Mouse (Mus musculus) small intestine, adult 2 months (tissue): Measurements from ENCODE around the gene Naa25. TPM values are rescaled to one million over a fixed set of nuclear protein-coding genes. Genes with fewer than 3 reads are reported as not detected.

Experiments
- H3K27ac ChIP-seq: fragments of 200-500 bp; 2 replicates; pipeline ENCODE4 v1.5.1; 2012; ENCODE audit warnings: low read depth, low read length, control low read depth, inconsistent platforms; ENCODE audit not compliant: insufficient read depth
- H3K27me3 ChIP-seq: fragments of 200-500 bp; 2 replicates; pipeline ENCODE4 v1.6.1; 2012; ENCODE audit warnings: mild to moderate bottlenecking, moderate library complexity, low read length, inconsistent platforms; ENCODE audit not compliant: control insufficient read depth, insufficient read depth
- H3K36me3 ChIP-seq: fragments of 200-500 bp; 2 replicates; pipeline ENCODE4 v1.6.1; 2012; ENCODE audit warnings: mild to moderate bottlenecking, low read length, control low read depth, inconsistent platforms; ENCODE audit not compliant: control insufficient read depth, insufficient read depth
- H3K4me1 ChIP-seq: fragments of 200-500 bp; 2 replicates; pipeline ENCODE4 v1.6.1; 2012; ENCODE audit warnings: low read length, inconsistent platforms, mixed read lengths; ENCODE audit not compliant: control insufficient read depth, insufficient read depth, insufficient read length
- H3K4me3 ChIP-seq: fragments of 200-500 bp; 2 replicates; pipeline ENCODE4 v1.5.1; 2012; ENCODE audit warnings: low read depth, mild to moderate bottlenecking, control low read depth, inconsistent platforms, low read length, moderate library complexity
- CTCF ChIP-seq: fragments of 200-500 bp; IDR thresholded peaks from 2 replicates; pipeline ENCODE4 v1.5.1; 2012; ENCODE audit warnings: low read depth, mild to moderate bottlenecking, control low read depth, inconsistent platforms, low read length, moderate library complexity, mixed read lengths; ENCODE audit not compliant: insufficient replicate concordance, insufficient read length; ENCODE audit errors: extremely low read depth
- POLR2A ChIP-seq: fragments of 200-500 bp; IDR thresholded peaks from 2 replicates; pipeline ENCODE4 v1.6.1; 2012; ENCODE audit warnings: low read depth, mild to moderate bottlenecking, control low read depth, inconsistent platforms, low read length, moderate library complexity
- WGBS: fragments of 180-500 bp; shearing (Covaris S2); methylation state at CpG from one replicate; pipeline ENCODE4 v1.1.7; 2018; 5-methylcytosine and 5-hydroxymethylcytosine counted together
- polyA plus RNA-seq: library from polyadenylated mRNA; depleted of rRNA; stranded (reverse); fragments of >200 nt; gene quantifications from 2 replicates; pipeline ENCODE4 v1.2.3, GENCODE M21; 2012

The Naa25 gene
- polyA plus RNA-seq, 1 experiment, result 3.2 TPM

GRCm38 (mm10) chr5:121461339-121462170 is 63.8 kb downstream of the Naa25 start:
- WGBS, result 46% methylated on average over 4 of the region's 4 CpGs
- no peaks in the 10 kb centered on the region for H3K27me3 ChIP-seq
- no peak overlapping the region for H3K4me3 ChIP-seq
- no peak overlapping the region for H3K27ac ChIP-seq
- no peaks in the 10 kb centered on the region for H3K36me3 ChIP-seq
- H3K4me1 ChIP-seq, result peaks cover 8% of the 10 kb centered on the region; the same call in 1 of the 2 replicates
- TF ChIP-seq CTCF (no peak), POLR2A (no peak)

- TF ChIP-seq CTCF, result no peak
- 19% methylated on average over 1 of the region's 1 CpGs for WGBS
- Histone ChIP-seq H3K4me3 (no peak overlapping the region), H3K36me3 (no peaks in the 10 kb centered on the region), H3K27me3 (no peaks in the 10 kb centered on the region), H3K27ac (no peak overlapping the region), H3K4me1 (peaks cover 8% of the 10 kb centered on the region; the same call in 1 of the 2 replicates)
These were observed 64.4 kb downstream of the Naa25 start for GRCm38 (mm10) chr5:121462171-121462502.

GRCm38 (mm10) chr5:121462967-121463366 is 65.2 kb downstream of the Naa25 start:
- Histone ChIP-seq H3K4me3 (no peak overlapping the region), H3K4me1 (peaks cover 8% of the 10 kb centered on the region; the same call in 1 of the 2 replicates), H3K36me3 (no peaks in the 10 kb centered on the region), H3K27ac (no peak overlapping the region), H3K27me3 (no peaks in the 10 kb centered on the region)
- TF ChIP-seq CTCF (no peak), POLR2A (no peak)
- WGBS, result 40% methylated on average over 5 of the region's 5 CpGs

GRCm38 (mm10) chr5:121463601-121464250 is 66.0 kb downstream of the Naa25 start:
- TF ChIP-seq POLR2A, result no peak
- no peak for TF ChIP-seq CTCF
- Histone ChIP-seq H3K27ac (no peak overlapping the region), H3K27me3 (no peaks in the 10 kb centered on the region), H3K4me1 (peaks cover 8% of the 10 kb centered on the region; the same call in 1 of the 2 replicates), H3K36me3 (no peaks in the 10 kb centered on the region), H3K4me3 (no peak overlapping the region)
- WGBS, result 79% methylated on average over 5 of the region's 5 CpGs

GRCm38 (mm10) chr5:121469566-121469965 is 71.8 kb downstream of the Naa25 start:
- TF ChIP-seq POLR2A, result no peak
- TF ChIP-seq CTCF, result no peak
- no peak overlapping the region for H3K27ac ChIP-seq
- no peaks in the 10 kb centered on the region for H3K36me3 ChIP-seq
- H3K4me3 ChIP-seq, result no peak overlapping the region
- H3K4me1 ChIP-seq, result no peaks in the 10 kb centered on the region
- H3K27me3 ChIP-seq, result no peaks in the 10 kb centered on the region
- 22% methylated on average over 3 of the region's 3 CpGs for WGBS

- WGBS, result 96% methylated on average over 2 of the region's 2 CpGs
- no peaks in the 10 kb centered on the region for H3K27me3 ChIP-seq
- TF ChIP-seq CTCF (no peak), POLR2A (no peak)
- no peaks in the 10 kb centered on the region for H3K36me3 ChIP-seq
- no peak overlapping the region for H3K27ac ChIP-seq
- no peaks in the 10 kb centered on the region for H3K4me1 ChIP-seq
- H3K4me3 ChIP-seq, result no peak overlapping the region
These were observed 74.7 kb downstream of the Naa25 start for GRCm38 (mm10) chr5:121472411-121472810.

GRCm38 (mm10) chr5:121474610-121475009 is 76.9 kb downstream of the Naa25 start:
- 67% methylated on average over 7 of the region's 7 CpGs for WGBS
- Histone ChIP-seq H3K4me3 (no peak overlapping the region), H3K36me3 (no peaks in the 10 kb centered on the region), H3K4me1 (no peaks in the 10 kb centered on the region), H3K27me3 (no peaks in the 10 kb centered on the region), H3K27ac (no peak overlapping the region)
- TF ChIP-seq CTCF, result no peak
- no peak for TF ChIP-seq POLR2A

- H3K27ac ChIP-seq, result no peak overlapping the region
- no peaks in the 10 kb centered on the region for H3K36me3 ChIP-seq
- H3K4me3 ChIP-seq, result no peak overlapping the region
- TF ChIP-seq POLR2A (no peak), CTCF (no peak)
- H3K4me1 ChIP-seq, result no peaks in the 10 kb centered on the region
- H3K27me3 ChIP-seq, result no peaks in the 10 kb centered on the region
- 49% methylated on average over 1 of the region's 1 CpGs for WGBS
These were observed 78.3 kb downstream of the Naa25 start for GRCm38 (mm10) chr5:121476040-121476439.
